Mouse (Mus musculus): ENCODE results near the gene Spink2. TPM values are rescaled to one million over a fixed set of nuclear protein-coding genes. Genes with fewer than 3 reads are reported as not detected.

Spink2 gene
- total and polyA plus RNA-seq, 2 experiments from 2014 or later = 2.1 to 22.6 TPM

GRCm38 (mm10) chr5:77174779-77175178 is 36.5 kb downstream of the Spink2 start:
- Histone ChIP-seq H3K36me3 (replicated peaks; ENCODE audit: control insufficient read depth, insufficient read depth, low read length) (no peaks in the 10 kb centered on the region), H3K9me3 (replicated peaks; ENCODE audit: control insufficient read depth, low read length) (no peaks in the 10 kb centered on the region), H3K27ac (ENCODE audit: low read depth) (no peak overlapping the region), H3K4me3 (ENCODE audit: low read depth, low read length) (no peak overlapping the region), H3K4me2 (ENCODE audit: low read depth, low read length) (no peak overlapping the region), H3K4me1 (ENCODE audit: control insufficient read depth, insufficient read depth) (no peaks in the 10 kb centered on the region), H3K9ac (replicated peaks; ENCODE audit: low read depth, low read length) (no peak overlapping the region), H3K27me3 (ENCODE audit: control insufficient read depth, insufficient read depth, low read length) (no peaks in the 10 kb centered on the region)
- no peak for TF ChIP-seq CTCF (IDR thresholded peaks at IDR 0.05; ENCODE audit: low read depth)
- TF ChIP-seq EP300 (IDR thresholded peaks at IDR 0.05; ENCODE audit: low read depth) = no peak
- ATAC-seq (ENCODE audit: insufficient read depth, low read depth) (no peak), DNase-seq (ENCODE audit: low spot score) (no peak)
- WGBS = 49% methylated on average over 4 of the region's 4 CpGs

- DNase-seq (ENCODE audit: low spot score) = peak; percentile 74
- peak; percentile 74 for ATAC-seq (ENCODE audit: insufficient read depth, low read depth)
- Histone ChIP-seq H3K4me1 (ENCODE audit: control insufficient read depth, insufficient read depth) (no peaks in the 10 kb centered on the region), H3K27me3 (ENCODE audit: control insufficient read depth, insufficient read depth, low read length) (no peaks in the 10 kb centered on the region), H3K9ac (replicated peaks; ENCODE audit: low read depth, low read length) (no peak overlapping the region), H3K4me2 (ENCODE audit: low read depth, low read length) (no peak overlapping the region), H3K36me3 (replicated peaks; ENCODE audit: control insufficient read depth, insufficient read depth, low read length) (no peaks in the 10 kb centered on the region), H3K4me3 (ENCODE audit: low read depth, low read length) (no peak overlapping the region), H3K9me3 (replicated peaks; ENCODE audit: control insufficient read depth, low read length) (no peaks in the 10 kb centered on the region), H3K27ac (ENCODE audit: low read depth) (no peak overlapping the region)
- WGBS = 41% methylated on average over 4 of the region's 5 CpGs
- peak; percentile 85 for TF ChIP-seq CTCF (IDR thresholded peaks at IDR 0.05; ENCODE audit: low read depth)
- TF ChIP-seq EP300 (IDR thresholded peaks at IDR 0.05; ENCODE audit: low read depth) = no peak
These were observed 40.7 kb downstream of the Spink2 start for GRCm38 (mm10) chr5:77170593-77170992.

- Histone ChIP-seq H3K9ac (replicated peaks; ENCODE audit: low read depth, low read length) (no peak overlapping the region), H3K4me2 (ENCODE audit: low read depth, low read length) (no peak overlapping the region), H3K36me3 (replicated peaks; ENCODE audit: control insufficient read depth, insufficient read depth, low read length) (no peaks in the 10 kb centered on the region), H3K27ac (ENCODE audit: low read depth) (no peak overlapping the region), H3K27me3 (ENCODE audit: control insufficient read depth, insufficient read depth, low read length) (no peaks in the 10 kb centered on the region), H3K4me3 (ENCODE audit: low read depth, low read length) (no peak overlapping the region), H3K4me1 (ENCODE audit: control insufficient read depth, insufficient read depth) (no peaks in the 10 kb centered on the region), H3K9me3 (replicated peaks; ENCODE audit: control insufficient read depth, low read length) (no peaks in the 10 kb centered on the region)
- DNase-seq (ENCODE audit: low spot score) = no peak
- ATAC-seq (ENCODE audit: insufficient read depth, low read depth) = no peak
- TF ChIP-seq EP300 (IDR thresholded peaks at IDR 0.05; ENCODE audit: low read depth) = no peak
- TF ChIP-seq CTCF (IDR thresholded peaks at IDR 0.05; ENCODE audit: low read depth) = no peak
- WGBS = 86% methylated on average over 22 of the region's 22 CpGs
These were observed 43.8 kb downstream of the Spink2 start for GRCm38 (mm10) chr5:77167306-77167945.

GRCm38 (mm10) chr5:77165703-77166625 is 45.3 kb downstream of the Spink2 start:
- Histone ChIP-seq H3K9ac (replicated peaks; ENCODE audit: low read depth, low read length) (no peak overlapping the region), H3K36me3 (replicated peaks; ENCODE audit: control insufficient read depth, insufficient read depth, low read length) (no peaks in the 10 kb centered on the region), H3K27ac (ENCODE audit: low read depth) (no peak overlapping the region), H3K9me3 (replicated peaks; ENCODE audit: control insufficient read depth, low read length) (no peaks in the 10 kb centered on the region), H3K4me3 (ENCODE audit: low read depth, low read length) (no peak overlapping the region), H3K4me2 (ENCODE audit: low read depth, low read length) (no peak overlapping the region), H3K4me1 (ENCODE audit: control insufficient read depth, insufficient read depth) (no peaks in the 10 kb centered on the region), H3K27me3 (ENCODE audit: control insufficient read depth, insufficient read depth, low read length) (no peaks in the 10 kb centered on the region)
- no peak for DNase-seq (ENCODE audit: low spot score)
- TF ChIP-seq EP300 (IDR thresholded peaks at IDR 0.05; ENCODE audit: low read depth) = no peak
- no peak for TF ChIP-seq CTCF (IDR thresholded peaks at IDR 0.05; ENCODE audit: low read depth)
- ATAC-seq (ENCODE audit: insufficient read depth, low read depth) = no peak
- 70% methylated on average over 13 of the region's 13 CpGs for WGBS

- Histone ChIP-seq H3K9ac (replicated peaks; ENCODE audit: low read depth, low read length) (no peak overlapping the region), H3K4me1 (ENCODE audit: control insufficient read depth, insufficient read depth) (0 out of 2 replicates have a peak, but pooled peaks cover 3% of the 10 kb centered on the region), H3K9me3 (replicated peaks; ENCODE audit: control insufficient read depth, low read length) (no peaks in the 10 kb centered on the region), H3K4me3 (ENCODE audit: low read depth, low read length) (no peak overlapping the region), H3K4me2 (ENCODE audit: low read depth, low read length) (no peak overlapping the region), H3K27ac (ENCODE audit: low read depth) (no peak overlapping the region), H3K36me3 (replicated peaks; ENCODE audit: control insufficient read depth, insufficient read depth, low read length) (no peaks in the 10 kb centered on the region), H3K27me3 (ENCODE audit: control insufficient read depth, insufficient read depth, low read length) (no peaks in the 10 kb centered on the region)
- 88% methylated on average over 7 of the region's 7 CpGs for WGBS
- no peak for ATAC-seq (ENCODE audit: insufficient read depth, low read depth)
- TF ChIP-seq CTCF (IDR thresholded peaks at IDR 0.05; ENCODE audit: low read depth) (no peak), EP300 (IDR thresholded peaks at IDR 0.05; ENCODE audit: low read depth) (no peak)
- DNase-seq (ENCODE audit: low spot score) = no peak
These were observed 47.7 kb downstream of the Spink2 start for GRCm38 (mm10) chr5:77163597-77163996.

All from heart, postnatal 0 days (tissue).